Mouse (Mus musculus) 416B (cell line): Measurements from ENCODE around the gene Trpm5.
A peak's percentile ranks its signal among the peaks of the same experiment; 100 is the strongest.

Experiments used
- DNase-seq: peaks from one replicate; pipeline ENCODE4 v3.0.0; 2011; ENCODE audit warnings: low read depth

The Trpm5 gene

DNA sequence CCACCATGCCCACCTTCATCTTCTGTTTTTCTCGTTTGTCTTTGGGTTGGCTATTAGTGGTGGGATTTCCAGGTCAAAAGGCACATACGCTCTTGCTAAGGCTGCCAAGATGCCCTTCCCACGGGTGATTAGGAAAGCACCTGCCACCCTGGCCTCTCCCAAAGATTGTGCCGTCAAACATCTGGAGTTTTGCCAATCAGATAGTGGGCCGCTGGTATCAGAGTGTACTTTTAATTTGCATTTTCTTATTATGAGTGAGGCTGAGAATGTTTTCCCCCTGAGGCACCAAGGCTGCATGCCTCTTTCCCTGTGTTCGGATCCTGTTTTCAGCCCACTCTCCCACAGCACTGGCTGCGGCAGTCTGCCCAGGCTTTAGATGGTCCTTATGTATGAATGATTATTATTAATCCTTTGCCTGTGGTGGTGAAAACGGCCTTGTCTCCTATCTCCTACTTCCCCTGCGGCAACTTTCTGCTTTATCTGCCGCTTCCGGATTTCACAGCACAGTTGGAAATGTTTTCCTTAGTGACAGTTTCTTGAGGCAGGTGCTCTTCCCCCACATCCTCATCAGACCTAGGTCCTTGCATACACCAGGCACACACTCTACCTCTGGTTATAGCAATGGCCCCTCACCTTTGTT, 10.9 kb upstream of the Trpm5 start:
- DNase-seq = no peak

DNA sequence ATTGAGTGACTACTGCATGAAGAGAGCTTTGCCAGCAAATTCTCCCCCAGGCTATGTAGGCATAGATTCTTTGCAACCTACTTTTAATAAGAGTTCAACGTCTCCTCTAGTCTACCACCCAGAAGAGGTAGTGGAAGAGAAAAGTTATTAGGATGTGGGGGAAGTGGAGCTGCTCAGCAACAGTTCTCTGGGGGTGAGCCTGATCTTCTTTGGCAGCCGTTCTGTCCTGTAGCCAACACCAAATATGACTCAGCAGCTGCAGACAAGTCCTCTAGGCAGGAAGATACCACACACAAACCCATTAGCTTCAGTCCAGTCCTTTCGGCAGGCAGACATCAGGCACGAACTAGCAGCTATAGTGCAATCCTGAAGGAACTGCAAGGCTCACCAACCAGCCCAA, 6.3 kb upstream of the Trpm5 start:
- peak; percentile 38 for DNase-seq

DNA sequence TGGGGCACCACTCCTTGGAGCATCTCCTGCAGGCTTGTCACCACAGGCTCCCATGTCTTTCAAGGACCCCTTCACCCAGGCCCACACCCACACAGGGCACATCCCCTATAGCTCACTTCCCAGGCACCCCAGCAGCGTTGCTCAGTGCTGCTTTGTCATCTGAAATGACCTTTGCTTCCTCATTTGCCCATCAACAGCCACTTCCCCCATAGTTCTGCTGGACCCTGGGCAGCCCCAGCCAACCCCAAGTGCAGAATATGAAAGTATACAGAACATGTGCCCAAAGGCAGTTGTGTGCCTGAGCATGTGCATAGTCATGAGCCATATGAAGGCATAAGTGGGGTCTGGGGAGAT, 1.1 kb upstream of the Trpm5 start:
- DNase-seq = no peak

DNA sequence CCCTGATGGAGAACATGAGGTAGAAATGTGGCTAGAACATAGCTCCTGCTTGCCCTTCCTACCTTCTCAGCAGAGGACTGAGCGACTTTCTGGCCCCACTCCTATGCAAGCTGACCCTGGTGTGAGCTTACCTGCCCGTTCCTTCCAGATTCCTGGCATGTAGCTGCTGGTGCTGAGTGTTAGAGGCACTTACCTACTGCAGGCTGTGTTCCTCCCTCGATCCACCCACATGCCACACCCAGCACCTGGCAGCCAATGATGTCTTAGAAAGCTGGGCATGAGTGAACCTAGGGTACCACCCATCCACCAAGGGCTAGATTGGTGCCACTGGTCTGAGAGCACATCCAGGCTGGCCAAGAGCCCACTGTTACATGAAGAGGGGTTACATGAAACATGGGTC, 595 bp downstream of the Trpm5 start:
- no peak for DNase-seq

DNA sequence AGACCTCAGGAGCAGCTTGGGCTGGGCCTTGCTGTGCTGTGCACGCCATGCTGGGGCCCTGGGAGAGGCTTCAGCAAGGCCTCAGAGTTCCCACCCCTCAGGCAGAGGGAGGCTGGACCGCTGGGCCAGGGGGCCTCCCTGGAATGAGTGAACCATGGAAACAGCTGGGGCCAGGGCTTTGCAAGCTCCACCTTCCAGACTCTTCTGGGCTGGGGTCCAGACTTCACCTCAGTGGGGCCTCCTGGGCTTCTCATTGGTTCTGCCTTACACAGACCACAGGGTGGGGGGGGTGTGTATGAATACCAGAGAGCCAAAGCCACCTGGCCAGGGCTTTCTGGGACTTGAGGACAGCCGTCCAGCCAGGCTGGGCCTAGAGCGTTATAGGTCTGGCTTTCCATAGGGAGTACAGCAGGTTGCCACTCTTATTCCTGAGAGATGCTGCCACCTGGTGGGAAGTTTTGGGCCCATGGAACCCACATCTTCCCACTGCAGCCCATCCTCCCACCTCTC, 7.3 kb downstream of the Trpm5 start:
- peak; percentile 48 for DNase-seq

DNA sequence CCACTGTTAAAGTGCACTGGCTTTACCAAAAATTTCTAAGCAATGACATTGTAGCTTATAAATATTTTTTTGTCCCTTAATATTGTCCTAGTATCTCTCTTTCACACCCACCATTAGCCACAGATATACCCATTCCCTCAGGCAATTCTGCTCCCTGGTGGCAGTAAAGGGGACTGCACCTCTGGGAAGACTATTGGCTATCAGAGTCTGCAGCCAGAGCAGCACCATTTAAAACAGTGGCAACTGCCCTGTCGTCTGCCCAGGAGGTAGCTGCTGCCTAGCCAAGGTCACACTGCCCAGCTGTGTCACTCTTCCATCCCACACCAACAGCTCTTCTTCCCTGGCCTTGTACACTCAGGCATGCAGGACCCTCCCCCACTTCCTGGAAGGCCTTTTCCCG, 8.1 kb downstream of the Trpm5 start:
- DNase-seq = peak; percentile 80

DNA sequence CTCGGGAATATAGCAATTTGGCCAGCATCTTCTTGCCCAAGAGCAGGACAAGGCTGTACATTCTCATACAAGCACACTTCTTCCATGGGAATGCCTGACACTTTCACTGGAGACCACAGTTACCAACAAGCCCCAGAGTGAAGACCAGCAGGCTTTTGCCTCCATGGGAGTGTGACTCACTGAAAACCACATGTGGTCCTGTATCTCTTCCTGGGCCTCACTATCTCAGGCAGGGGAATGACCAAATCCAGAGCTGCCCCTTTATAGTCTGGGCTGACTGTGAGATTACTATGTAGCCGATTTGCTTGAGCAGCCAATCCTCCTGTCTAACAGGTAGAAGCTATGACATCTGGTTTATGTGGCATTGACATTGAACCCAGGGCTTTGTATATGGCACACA, 10.7 kb downstream of the Trpm5 start:
- DNase-seq = peak; percentile 51

DNA sequence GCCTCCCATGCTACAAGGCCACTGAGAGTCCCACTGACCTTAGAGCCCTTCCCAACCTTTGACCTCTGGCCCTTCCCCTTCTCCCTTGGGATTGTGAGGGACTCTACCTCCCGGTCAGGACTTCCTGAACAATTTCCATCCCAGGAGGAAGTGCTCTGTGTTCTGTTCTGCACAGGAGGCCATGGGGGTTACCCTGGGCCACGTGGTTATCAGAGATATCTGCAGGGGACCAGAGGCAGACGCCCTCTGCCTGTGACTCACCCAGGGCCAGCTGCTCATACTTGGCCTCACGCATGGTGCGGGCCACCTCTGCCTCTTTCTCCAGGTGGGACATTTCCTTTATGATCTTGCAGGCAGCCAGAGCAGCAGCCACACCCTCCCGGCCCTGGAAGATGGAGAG, 12.4 kb downstream of the Trpm5 start:
- DNase-seq = no peak

DNA sequence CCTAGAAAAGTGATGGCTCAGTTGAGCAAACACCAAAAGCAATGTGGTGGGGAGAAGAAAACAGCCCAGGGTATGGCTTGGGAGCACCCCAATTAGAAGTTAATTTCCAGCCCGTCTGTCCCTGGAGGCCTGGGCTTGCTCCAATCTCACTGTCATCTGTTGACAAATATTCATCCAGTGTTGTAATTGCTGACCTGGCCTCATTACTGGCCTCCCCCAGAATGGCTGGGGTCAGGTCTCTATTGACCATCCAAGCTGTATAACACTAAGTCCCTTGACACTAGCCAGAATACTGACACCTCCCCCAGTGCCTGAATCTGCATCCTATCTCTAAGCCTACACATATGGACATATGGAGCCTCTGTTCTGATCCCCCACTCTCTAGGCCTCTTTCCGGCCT, 17.1 kb downstream of the Trpm5 start:
- no peak for DNase-seq

DNA sequence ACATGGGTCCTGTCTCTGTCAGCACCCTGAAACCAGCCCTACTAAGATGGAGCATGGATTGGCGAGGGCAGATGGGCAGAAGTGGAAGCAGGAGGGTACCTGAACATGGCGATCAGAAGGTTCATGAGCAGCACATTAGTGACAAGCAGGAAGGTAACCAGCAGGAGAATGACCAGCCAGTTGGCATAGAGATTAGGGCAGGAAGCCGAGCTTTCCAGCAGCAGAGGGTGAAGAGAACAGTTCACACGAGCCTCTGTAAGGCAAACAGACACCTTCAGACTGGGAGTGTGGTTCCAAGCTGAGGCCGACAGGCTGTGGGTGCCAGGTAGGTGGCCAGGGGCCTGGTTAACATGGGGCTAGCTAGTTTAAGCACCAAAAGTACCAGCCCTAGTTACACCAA, 19.0 kb downstream of the Trpm5 start:
- no peak for DNase-seq

DNA sequence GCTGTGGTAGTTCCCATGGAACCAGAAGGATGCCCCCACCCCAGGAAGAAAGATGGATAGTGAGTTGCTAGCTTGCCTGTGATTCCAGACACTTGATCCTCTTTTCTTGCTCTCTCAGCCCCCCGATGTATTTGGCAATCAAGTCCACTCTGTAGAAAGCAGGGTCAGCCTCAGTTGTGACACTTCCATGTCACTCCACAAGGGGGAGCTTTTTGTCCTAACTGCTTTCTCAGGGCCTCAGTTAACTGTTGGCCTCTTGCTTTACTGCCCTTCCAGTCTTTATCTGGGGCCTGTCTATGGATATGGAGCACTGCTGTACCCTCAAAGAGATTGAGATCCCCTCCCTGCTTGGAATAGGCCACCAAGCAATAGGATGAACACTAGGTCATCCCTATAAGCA, 21.4 kb downstream of the Trpm5 start:
- DNase-seq = peak; percentile 72

DNA sequence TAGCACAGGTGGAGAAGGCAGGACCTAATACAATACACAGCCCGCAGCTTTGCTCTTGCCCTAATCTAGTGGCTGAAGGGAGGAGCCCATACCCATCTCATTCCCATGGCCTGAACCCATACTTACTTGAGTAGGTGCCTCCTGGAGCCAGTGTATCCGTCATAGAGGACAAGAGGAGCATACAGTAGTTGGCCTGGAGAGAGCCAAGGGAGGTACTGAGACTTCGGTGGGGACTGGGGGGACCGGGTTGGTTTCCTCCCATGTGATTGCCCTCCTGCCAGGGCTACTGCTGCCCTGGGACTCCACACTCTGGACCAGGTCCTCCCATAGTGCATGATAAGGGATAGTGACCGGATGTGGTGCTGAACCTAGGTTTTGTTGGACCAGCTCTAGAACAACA, 21.8 kb downstream of the Trpm5 start:
- DNase-seq = no peak

DNA sequence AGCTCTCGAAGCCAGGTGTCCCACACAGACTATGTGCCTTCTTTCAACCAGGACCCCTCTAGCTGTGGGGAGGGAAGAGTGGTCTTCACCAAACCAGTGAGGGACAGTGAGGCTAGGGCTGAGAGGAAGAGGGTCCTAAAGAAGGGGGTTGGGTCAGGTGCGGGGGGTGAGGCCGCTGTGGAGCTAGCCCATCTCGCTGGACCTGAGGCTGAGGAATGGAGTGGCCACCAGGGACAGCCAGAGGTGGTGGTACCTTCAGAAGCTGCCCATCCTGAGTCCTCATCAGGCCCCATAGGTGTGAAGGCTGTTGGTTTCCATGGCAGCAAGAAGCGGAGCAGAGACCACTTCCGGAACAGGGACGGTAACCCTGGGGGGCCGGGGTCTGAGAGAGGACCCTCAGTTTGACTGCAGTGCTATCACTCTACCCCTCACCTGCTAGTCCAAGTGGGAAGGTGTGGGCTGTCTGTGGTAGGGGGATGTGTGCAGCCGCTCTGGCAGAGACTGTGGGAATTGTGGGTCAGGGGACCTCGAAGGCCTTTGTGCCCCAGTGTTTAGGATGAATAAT, 23.9 kb downstream of the Trpm5 start:
- no peak for DNase-seq

DNA sequence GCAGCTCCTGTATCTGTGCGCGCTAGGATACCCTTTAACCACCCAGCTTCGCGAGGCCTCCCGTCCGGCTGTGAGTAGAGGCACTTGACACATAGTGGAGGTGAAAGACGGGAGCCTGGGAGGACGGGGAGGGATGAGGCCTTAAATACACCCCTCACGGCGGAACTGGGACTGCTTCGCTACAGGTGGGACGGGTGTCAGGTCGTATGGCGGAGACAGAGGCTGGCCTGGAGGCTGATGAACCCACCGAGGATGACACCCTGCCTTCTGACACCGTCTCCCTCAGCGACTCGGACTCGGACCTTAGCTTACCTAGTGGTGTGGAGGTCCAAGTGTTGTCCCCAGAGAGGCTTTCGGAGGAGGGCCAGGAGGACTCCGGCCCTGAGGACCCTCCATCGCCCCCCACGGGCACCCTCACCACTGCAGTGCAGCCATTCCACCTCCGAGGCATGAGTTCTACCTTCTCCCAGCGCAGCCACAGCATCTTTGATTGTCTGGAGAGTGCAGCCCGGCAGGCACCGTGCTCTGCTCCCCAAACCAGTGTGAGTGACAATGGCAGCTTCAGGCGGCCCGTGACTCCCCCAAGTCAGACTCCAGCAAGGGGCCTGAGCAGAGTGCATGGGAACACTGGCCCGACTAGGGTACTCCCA, 24.6 kb downstream of the Trpm5 start:
- DNase-seq = no peak

DNA sequence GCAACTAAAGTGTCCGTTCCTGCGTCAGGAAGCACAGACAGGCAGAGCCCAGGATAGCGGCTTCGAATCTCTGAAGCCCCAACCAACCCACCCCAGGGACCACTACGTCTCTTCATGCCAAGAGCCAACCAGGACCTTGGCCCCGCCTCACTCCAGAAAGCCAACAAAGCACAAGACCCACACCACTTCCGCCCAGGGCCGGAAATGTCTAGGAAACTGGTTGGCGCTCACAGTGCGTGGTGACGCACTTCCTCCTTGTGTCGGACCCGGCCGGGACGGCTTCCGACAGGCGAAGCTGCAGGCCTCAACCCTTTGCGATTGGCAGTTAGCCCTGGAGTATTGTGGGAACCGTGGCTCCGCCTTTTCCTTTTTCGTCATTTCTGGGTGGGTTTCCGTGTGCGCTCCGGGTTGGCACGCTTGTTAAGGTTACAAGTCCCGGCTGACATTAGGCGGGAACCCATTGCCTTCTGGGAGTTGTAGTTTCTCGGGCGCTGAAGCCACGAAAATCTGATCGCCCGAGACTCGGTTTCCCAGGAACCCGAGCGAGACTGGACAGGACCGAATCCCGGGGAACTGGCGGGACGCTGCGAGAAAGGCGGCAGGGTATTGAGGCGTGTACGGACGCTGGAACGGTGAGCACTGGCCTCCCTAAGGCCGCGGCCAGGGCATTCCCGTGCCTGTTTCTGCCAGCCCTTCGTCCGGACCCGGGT, 25.4 kb downstream of the Trpm5 start, which contains the start of gene Tssc4:
Tssc4 (plus strand) TSS at position 368 of the 710 bp plus-strand sequence.
- DNase-seq = peak; percentile 100

DNA sequence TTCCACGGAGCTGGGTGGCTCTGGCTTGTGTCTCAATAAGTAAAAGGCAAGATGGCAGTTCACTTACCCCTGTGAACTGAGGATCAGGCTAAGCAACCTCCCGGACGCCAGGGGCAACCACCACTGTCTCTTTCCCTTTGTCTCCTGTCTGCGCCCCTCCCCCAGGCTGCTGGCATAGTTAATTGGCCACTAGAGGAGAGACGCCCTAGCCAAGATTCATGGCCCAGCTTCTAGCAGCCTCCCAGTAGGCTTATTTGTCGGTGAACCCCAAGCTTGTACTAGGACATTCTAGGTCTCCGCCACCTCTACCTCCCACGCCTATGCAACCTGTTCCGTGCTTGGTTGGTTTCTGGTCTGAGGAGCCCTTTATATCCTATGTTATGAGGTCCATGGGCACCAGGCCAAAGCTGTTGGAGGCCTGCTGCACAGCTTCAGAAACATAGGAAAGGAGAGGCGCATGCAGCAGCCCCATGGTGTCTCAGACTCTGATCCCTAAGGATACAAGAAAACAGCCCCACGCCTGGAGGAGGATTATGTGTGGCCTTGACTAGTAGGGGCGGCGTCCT, 26.0 kb downstream of the Trpm5 start:
- DNase-seq = no peak

DNA sequence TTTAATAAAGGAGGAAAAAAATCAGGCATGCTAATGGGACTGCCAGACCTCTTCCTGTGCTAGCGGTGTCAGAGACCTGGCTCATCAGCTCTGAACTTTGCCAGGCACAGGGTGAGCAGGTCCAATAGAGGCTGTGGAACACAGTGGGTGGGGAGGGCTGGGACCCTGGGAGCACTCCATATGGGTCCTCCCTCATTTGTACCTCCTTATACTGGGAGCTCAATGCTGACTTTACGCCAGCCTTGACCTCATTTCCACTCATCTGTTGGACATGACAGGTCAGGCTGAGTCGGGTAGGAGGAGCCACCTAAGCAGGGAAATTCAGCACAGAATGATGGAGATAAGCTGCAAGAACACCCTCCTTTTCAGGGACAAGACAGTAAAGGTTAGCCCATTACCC, 26.5 kb downstream of the Trpm5 start:
- DNase-seq = no peak

DNA sequence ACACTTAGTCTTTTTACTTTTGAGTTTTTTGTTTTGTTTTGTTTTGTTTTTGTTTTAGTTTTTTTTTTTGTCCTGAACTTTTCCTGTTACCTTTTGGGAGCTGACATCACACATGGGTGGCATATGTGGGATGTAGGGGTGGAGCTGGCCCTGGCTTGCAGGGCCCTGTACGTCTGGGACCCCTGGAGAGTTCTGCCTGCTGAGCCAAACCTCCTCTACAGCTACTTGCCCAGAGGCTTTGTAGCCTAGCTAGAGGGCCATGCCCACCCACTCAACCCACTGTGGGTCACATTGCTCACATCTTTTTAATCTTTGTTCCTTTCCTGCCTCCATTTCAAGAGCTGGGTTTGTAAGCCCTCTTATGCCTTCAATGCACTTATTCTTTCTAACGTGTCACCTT, 27.0 kb downstream of the Trpm5 start:
- no peak for DNase-seq

DNA sequence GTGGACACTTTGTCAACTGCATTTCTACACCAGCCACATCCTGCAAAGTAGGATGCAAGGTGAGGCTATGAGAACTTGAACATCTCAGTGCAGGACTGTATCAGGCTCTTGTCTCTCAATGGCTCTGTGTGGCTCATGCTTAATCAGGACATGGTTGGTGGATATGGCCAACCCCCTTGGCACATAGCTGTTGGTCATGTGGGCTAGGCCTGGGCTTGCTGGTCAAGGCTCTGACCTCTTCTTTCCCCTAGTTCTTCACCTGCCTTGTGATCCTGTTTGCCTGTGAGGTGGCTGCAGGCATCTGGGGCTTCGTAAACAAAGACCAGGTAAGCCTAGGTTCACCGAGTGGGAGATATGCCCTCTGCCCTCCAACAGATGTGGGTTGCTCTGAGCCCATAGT, 28.8 kb downstream of the Trpm5 start:
- no peak for DNase-seq

DNA sequence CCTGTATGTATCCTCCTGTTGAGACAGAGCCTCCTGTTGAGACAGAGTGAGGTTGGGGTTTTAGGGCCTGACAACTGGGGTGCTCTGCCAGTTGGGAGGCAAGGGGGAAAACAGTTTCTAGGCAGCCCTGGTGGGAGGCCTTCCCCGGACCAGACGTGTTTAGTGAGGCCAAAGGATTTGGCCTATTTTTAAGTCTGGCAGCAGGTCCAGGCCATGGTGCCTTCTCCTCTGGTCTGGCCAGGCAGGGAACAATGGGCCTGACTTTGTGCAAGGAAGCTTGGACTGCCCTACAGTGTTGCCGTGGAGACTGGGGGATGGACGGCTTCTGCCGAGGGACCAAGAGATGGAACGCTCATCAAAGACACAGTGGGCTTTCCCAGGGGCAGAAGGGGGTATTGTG, 30.2 kb downstream of the Trpm5 start:
- DNase-seq = no peak

DNA sequence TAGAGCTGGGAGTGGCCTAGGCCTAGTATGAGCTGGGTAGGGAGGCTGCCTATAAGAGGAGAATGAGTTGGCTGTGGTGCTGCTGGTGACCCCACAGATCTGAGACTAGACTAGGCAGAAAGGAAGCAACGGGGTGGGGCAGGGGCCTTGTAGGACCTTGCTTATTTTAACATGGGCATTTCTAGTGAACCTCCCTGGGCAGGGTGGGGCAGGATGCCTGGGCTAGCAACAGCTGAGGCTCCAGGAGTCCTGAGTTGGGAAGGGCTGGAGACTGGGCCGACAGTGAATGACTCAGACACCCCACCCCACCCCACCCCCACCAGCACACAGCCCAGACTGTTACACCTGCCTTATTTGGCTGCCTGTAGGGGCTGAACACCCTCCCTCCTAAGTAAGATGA, 31.7 kb downstream of the Trpm5 start:
- no peak for DNase-seq

DNA sequence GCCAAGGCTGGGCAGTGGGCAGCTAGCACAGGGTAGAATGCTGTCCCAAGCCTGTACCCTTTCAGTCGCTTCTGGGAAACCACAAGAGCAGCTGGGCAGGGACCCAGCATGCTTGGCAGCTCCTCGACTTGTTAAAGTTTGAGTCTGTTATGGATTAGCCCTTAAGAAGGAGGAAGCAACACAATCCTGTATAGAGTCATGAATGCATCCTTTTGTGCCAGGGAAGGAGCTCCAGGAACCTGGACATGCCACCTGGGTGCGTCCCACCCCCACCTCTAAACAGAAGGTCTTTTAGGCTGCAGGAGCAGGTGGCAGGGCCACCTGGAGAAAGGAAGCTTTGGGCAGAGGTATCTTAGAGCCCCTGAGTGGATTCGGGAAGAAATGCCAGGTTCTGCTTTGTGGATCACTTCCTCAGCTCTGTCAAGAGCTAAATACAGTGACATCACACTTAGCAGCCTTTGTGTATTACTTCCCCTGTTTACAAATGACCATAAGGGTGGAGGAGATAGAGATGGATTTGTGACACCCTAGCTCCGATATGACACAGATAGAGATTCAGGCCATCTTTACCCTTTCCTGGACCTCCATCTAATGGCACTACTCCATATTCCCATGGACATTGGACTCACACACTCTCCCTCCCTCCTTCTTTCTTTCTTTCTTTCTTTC, 35.1 kb downstream of the Trpm5 start:
- DNase-seq = no peak
